Mouse (Mus musculus): ENCODE data around the gene Emilin1.

DNA sequence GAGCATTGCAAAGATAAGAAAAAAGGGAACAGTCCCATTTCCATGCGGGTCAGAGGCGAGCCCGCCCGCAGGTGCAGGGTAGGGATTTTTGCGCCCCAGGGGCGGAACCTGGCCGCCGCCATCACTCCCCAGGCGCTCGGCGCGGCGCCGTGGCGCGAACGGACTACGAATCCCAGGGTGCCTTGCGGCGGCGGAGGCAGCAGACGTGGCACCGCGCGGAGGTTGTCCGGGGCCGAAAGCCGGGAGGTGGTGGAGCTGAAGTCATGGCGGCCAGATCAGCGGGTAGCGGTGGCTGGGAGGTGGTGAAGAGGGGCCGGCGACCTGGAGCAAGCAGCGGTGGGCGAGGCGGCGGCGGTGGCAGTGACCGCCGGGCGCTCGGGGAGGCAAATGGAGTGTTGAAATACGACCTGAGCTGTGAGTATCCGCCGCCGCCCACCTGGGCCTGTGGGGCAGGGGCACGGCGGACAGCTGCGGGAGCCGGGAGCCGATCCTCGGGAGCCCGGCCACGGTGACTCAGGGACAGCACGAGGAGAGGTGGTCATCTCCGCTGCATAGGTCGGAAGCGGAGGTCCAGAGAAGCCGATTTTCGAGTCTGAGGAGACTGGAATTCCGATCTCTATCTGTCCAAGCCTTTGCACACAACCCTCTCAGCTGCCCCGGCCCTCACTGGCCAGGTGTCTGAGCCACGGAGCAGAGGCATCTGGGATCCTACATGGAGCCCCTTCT is 43.6 kb upstream of the Emilin1 start:
- TF ChIP-seq CTCF (conservative IDR thresholded peaks at IDR 0.05; ENCODE audit: low read length), result no peak
- no peak for TF ChIP-seq POU5F1 (IDR thresholded peaks at IDR 0.05; ENCODE audit: borderline replicate concordance, low read length)

Measured in E14TG2a.4 (cell line).